Mouse (Mus musculus) liver, postnatal 0 days (tissue): ENCODE results near the gene Rgs17.

Experiments used
- CTCF ChIP-seq: sonication (generic); IDR thresholded peaks from 2 replicates; pipeline ENCODE4 v1.5.1; 2016; ENCODE audit warnings: antibody characterized with exemption, low read depth
- EP300 ChIP-seq: IDR thresholded peaks from 2 replicates; pipeline ENCODE4 v1.6.1; 2016; ENCODE audit warnings: antibody characterized with exemption, low read depth, mild to moderate bottlenecking

- no peak for TF ChIP-seq CTCF
- no peak for TF ChIP-seq EP300
Observed at GRCm38 (mm10) chr10:5877106-5877505, 45.1 kb downstream of the Rgs17 start.
